Mouse (Mus musculus) cortical plate, adult 2 months (tissue): ENCODE measurements at regions not wholly inside any gene's neighbourhood (a gene's known extent, or its start where the extent isn't known, plus 50 kb on each side); places are given as distances from the start of the nearest gene placed in this dataset.

Experiments
- CTCF ChIP-seq: fragments of 200-500 bp; IDR thresholded peaks from 2 replicates; pipeline ENCODE4 v1.5.1; 2011; ENCODE audit warnings: mild to moderate bottlenecking, control low read depth, low read length; ENCODE audit not compliant: insufficient read depth; ENCODE audit errors: extremely low read depth
- POLR2A ChIP-seq: fragments of 200-500 bp; IDR thresholded peaks from 2 replicates; pipeline ENCODE4 v1.6.1; 2011; ENCODE audit warnings: mild to moderate bottlenecking, low read length, control low read depth; ENCODE audit not compliant: insufficient read depth; ENCODE audit errors: extremely low read depth

DNA sequence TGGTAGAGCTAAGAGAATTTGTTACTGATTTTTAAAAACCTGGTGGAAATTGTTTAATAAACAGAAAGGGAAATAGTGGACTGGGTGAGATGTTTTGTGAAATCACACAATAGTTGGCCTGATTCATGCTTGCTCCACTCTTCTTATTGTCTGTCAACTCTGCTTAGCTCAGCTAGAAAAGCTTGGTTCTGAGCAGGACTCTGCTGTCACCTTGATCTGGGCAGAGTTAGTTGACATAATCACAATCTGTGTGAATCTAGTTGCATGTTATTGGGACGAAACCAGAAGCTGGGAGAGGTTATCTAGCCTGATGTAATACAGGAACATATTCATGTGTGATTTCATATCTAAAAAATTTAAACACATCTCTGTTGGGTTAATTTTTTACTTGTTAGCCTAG, 456.8 kb downstream of the D3Ertd751e start:
- no peak for TF ChIP-seq CTCF
- no peak for TF ChIP-seq POLR2A
